Mouse (Mus musculus) liver, embryonic 12.5 days (tissue): ENCODE measurements around the gene Tspan31. TPM values are rescaled to one million over a fixed set of nuclear protein-coding genes. Genes with fewer than 3 reads are reported as not detected.

Experiments used
- ATAC-seq: fragments of 200-750 bp; cut with Nextera tagmentation; 2 replicates; pipeline ENCODE4 v1.8.0; 2017; ENCODE audit warnings: moderate number of reproducible peaks, mild to moderate bottlenecking, moderate library complexity
- H3K27ac ChIP-seq: fragments of 300-500 bp; sonication (generic); 2 replicates; pipeline ENCODE4 v1.5.1; 2016; ENCODE audit warnings: mild to moderate bottlenecking
- H3K27me3 ChIP-seq: fragments of 300-500 bp; sonication (generic); replicated peaks from 2 replicates; pipeline ENCODE4 v1.6.1; 2016; ENCODE audit warnings: mild to moderate bottlenecking, moderate library complexity
- H3K36me3 ChIP-seq: fragments of 300-500 bp; sonication (generic); 2 replicates; pipeline ENCODE4 v1.6.1; 2016; ENCODE audit warnings: mild to moderate bottlenecking, moderate library complexity
- H3K4me1 ChIP-seq: fragments of 300-500 bp; sonication (generic); 2 replicates; pipeline ENCODE4 v1.6.1; 2016
- H3K4me2 ChIP-seq: fragments of 300-500 bp; sonication (generic); 2 replicates; pipeline ENCODE4 v1.6.1; 2016; ENCODE audit warnings: mild to moderate bottlenecking, moderate library complexity
- H3K4me3 ChIP-seq: fragments of 300-500 bp; sonication (generic); 2 replicates; pipeline ENCODE4 v1.5.1; 2016; ENCODE audit warnings: mild to moderate bottlenecking, moderate library complexity
- H3K9ac ChIP-seq: fragments of 300-500 bp; sonication (generic); 2 replicates; pipeline ENCODE4 v1.6.1; 2016; ENCODE audit warnings: mild to moderate bottlenecking, moderate library complexity
- H3K9me3 ChIP-seq: fragments of 300-500 bp; sonication (generic); replicated peaks from 2 replicates; pipeline ENCODE4 v1.6.1; 2016; ENCODE audit warnings: mild to moderate bottlenecking, moderate library complexity
- WGBS: fragments of 180-500 bp; shearing (Covaris S2); methylation state at CpG from one replicate; pipeline ENCODE4 v1.1.7; 2016; ENCODE audit not compliant: insufficient replicate concordance; 5-methylcytosine and 5-hydroxymethylcytosine counted together
- polyA plus RNA-seq: library from polyadenylated mRNA; unstranded; fragments of >200 nt; fragmentation: Nextera tagmentation; extraction: Ambion mirVana; gene quantifications from 2 replicates; pipeline ENCODE4 v1.2.1, GENCODE M21; 2016

Tspan31 gene
- polyA plus RNA-seq, 1 experiment from 2014 or later: 81.9 TPM

DNA sequence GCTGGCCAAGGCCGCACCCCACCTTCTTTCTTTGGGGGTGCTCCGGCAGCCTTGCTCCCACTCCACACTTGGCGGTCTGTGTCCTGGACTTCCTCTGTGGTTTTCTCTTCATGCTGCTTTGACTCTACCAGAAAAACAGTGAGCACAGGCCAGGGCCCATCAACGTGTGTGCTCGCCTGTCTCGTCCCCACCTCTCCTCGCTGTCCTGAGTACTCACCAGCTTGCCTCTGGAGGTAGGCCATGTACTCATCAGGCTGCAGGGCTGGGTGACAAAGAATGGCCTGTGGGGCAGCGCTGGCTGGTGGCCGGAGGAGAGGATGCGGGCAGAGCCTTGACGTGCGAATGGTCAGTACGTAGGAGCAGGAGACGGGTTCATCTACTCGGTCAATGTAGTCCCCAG is 29.8 kb upstream of the Tspan31 start:
- H3K4me1 ChIP-seq: peaks cover 44% of the 10 kb centered on the region
- no peak overlapping the region for H3K4me3 ChIP-seq
- H3K9ac ChIP-seq: no peak overlapping the region
- H3K27ac ChIP-seq: 0 out of 2 replicates have a peak overlapping the region, but pooled peaks have one; percentile 62
- peaks cover 58% of the 10 kb centered on the region for H3K36me3 ChIP-seq
- 76% methylated on average over 15 of the region's 15 CpGs for WGBS
- no peak for ATAC-seq
- no peaks in the 10 kb centered on the region for H3K9me3 ChIP-seq
- no peaks in the 10 kb centered on the region for H3K27me3 ChIP-seq
- H3K4me2 ChIP-seq: peak overlapping the region; percentile 35

DNA sequence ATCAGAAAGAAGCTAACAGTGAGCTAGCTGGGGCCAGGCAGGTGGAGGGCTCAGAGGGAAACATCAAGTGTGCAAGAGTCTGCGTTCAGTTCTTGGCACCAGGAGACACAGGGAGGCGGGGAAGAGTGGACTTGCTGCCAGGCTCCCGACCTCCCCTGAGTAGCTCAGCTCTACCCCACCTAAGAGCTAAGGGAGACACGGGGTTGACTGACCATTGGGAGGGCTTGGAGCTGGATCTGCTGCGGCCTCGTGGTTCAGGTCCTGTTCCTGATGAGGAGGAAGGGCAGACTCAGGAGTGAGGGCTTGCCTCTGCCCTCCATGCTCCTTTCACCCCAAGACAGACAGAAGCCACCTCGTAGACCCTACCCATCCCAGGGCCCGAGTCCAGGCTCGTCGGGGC is 29.1 kb upstream of the Tspan31 start:
- Histone ChIP-seq H3K4me2 (no peak overlapping the region), H3K27ac (no peak overlapping the region), H3K4me3 (no peak overlapping the region), H3K9me3 (no peaks in the 10 kb centered on the region), H3K4me1 (peaks cover 41% of the 10 kb centered on the region), H3K9ac (no peak overlapping the region), H3K36me3 (peaks cover 57% of the 10 kb centered on the region), H3K27me3 (no peaks in the 10 kb centered on the region)
- 77% methylated on average over 10 of the region's 10 CpGs for WGBS
- ATAC-seq: no peak

DNA sequence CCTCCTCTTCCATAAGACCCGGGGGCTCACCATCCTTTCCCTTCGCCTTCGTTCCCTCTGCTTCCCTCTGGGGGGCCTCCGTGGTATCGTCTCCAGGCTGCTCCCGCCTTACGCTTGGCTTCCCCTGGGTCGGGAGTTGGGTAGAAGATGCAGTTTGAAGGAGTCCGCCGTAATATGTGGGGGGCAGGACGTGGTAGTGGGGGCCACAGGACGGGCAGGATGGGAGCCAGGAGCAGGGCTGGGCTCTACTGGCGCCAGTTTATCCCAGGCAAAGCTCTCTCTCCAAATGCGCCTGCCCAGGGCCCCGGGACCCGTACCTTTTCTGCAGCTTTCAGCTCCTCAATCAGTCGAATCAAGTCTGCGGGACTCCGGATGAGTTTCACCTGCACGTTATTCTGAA is 28.4 kb upstream of the Tspan31 start:
- WGBS: 78% methylated on average over 20 of the region's 20 CpGs
- H3K9ac ChIP-seq: no peak overlapping the region
- peaks cover 57% of the 10 kb centered on the region for H3K36me3 ChIP-seq

DNA sequence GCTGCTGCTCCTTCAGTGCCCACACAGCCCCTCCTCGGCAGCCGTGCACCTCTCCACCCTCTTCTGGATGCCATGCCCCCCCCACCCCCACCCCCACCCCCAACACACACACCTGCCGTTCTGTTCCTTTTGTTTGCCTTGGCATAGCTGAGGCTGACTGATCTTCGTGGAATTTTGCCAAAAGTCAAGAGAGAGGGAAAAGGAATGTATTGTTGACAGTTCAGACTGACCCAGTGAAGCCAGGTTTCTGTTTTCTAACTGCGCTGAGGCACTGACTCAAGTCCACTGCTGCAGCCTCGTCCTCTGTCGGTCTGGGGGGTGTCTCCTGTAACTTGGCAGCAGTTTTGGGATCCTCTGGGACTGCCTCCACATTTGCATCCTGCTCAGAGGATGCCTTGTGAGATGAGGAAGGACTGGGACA is 24.3 kb upstream of the Tspan31 start:
- Histone ChIP-seq H3K4me1 (peaks cover 29% of the 10 kb centered on the region), H3K9ac (no peak overlapping the region), H3K27me3 (peaks cover 34% of the 10 kb centered on the region), H3K4me3 (no peak overlapping the region), H3K4me2 (no peak overlapping the region), H3K9me3 (no peaks in the 10 kb centered on the region), H3K36me3 (peaks cover 44% of the 10 kb centered on the region), H3K27ac (no peak overlapping the region)
- WGBS: 56% methylated on average over 7 of the region's 7 CpGs
- ATAC-seq: no peak

More for the DNA sequence above, 28.4 kb upstream of the Tspan31 start:
- Histone ChIP-seq H3K27me3 (no peaks in the 10 kb centered on the region), H3K27ac (no peak overlapping the region), H3K4me3 (no peak overlapping the region), H3K4me2 (no peak overlapping the region), H3K9me3 (no peaks in the 10 kb centered on the region), H3K4me1 (peaks cover 35% of the 10 kb centered on the region)
- ATAC-seq: no peak

DNA sequence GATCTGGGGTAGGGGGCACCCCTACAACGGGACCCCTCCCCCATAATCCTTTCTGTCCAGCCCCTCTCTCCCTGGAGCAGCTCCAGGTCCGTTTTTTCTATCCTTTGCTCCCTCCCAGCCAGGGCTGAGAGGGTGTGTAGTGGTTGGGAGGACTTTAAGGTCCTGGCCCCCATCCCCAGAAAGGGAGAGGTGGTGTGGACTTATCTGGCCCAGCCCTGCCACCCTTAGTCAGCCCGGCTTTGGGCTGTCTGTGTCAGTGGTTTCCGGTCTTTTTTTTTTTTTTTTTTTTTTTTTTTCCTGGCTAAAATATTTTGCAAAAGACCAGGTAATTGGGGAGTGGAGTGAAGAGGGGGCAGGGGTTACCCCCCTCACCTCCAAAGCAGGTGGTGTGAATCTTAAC is 22.7 kb upstream of the Tspan31 start:
- H3K36me3 ChIP-seq: peaks cover 28% of the 10 kb centered on the region
- H3K27ac ChIP-seq: no peak overlapping the region
- H3K4me2 ChIP-seq: no peak overlapping the region
- H3K9ac ChIP-seq: no peak overlapping the region
- no peak for ATAC-seq
- peaks cover 44% of the 10 kb centered on the region for H3K27me3 ChIP-seq
- H3K4me3 ChIP-seq: no peak overlapping the region
- no peaks in the 10 kb centered on the region for H3K9me3 ChIP-seq
- peaks cover 23% of the 10 kb centered on the region for H3K4me1 ChIP-seq
- WGBS: 31% methylated on average over 4 of the region's 4 CpGs

DNA sequence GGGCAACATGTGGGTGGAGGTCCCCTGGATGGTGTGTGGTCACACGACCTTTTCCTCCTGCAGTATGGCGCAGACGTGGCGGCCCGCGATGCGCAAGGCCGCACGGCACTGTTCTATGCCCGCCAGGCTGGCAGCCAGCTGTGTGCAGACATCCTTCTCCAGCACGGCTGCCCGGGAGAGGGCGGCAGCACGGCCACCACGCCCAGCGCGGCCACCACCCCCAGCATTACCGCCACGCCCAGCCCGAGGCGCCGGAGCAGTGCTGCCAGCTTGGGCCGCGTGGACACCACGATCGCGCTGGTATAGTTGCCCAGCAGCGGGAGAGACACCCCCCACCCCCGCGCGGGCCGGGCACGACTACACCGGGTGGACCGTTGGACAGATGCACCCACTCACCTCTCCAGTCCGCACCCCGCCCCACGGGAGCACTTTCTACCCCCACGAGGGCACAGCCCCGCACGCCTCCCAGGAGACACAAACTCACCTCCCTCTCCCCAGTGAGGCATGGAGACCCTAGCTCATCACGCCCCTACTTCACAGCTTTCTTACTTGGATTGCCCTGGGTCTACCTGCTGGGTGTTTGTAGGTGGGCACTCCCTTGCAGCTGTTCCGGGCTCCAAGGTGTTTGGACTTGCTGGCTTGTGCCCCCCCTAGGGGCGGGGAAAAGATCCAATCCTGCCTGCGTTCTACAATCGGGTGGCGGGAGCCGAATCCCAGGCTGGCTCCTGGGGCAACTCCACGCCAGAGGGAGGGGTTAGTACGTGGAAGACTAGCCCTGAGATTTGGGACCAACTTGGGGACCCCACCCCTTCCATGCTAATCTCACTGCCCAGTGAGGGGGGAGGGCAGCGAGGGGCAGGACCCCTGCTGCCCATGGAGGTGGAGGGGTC is 21.7 kb upstream of the Tspan31 start:
- Histone ChIP-seq H3K27ac (no peak overlapping the region), H3K9me3 (no peaks in the 10 kb centered on the region), H3K4me1 (peaks cover 23% of the 10 kb centered on the region), H3K36me3 (peaks cover 18% of the 10 kb centered on the region), H3K4me3 (peak overlapping the region; percentile 16; the same call in 1 of the 2 replicates), H3K27me3 (peaks cover 44% of the 10 kb centered on the region), H3K4me2 (peak overlapping the region; percentile 51), H3K9ac (no peak overlapping the region)
- peak; percentile 56 for ATAC-seq
- WGBS: 31% methylated on average over 50 of the region's 51 CpGs

DNA sequence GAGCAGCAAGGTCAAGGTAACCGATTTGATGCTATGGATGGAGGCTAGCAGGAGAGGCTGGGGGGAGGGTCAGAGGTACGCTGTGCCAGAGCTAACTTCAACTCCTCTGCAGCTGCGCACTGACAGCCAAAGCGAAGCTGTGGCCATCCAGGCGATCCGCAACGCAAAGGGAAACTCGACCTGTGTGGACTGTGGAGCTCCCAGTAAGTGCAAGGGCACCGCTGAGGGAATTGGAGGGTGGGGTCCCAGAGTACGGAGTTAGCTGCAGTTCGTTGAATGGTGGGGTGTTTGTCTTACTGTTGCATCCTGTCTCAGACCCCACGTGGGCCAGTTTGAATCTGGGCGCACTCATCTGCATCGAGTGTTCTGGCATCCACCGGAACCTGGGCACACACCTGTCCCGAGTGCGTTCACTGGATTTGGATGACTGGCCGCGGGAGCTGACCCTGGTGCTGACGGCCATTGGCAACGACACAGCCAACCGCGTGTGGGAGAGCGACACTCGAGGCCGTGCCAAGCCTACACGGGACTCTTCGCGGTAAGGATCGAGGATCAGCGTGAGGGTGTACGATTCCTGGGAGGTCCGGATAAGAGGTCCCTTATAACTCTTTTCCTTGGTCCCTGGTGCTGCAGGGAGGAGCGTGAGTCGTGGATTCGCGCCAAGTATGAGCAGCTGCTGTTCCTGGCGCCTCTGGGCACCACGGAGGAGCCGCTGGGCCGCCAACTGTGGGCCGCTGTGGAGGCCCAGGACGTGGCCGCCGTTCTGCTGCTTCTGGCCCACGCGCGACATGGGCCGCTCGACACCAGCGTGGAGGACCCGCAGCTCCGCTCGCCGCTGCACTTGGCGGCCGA is 20.7 kb upstream of the Tspan31 start:
- H3K27ac ChIP-seq: no peak overlapping the region
- H3K9ac ChIP-seq: no peak overlapping the region
- H3K36me3 ChIP-seq: peaks cover 8% of the 10 kb centered on the region
- H3K4me3 ChIP-seq: 0 out of 2 replicates have a peak overlapping the region, but pooled peaks have one; percentile 16
- H3K27me3 ChIP-seq: peaks cover 44% of the 10 kb centered on the region
- no peak for ATAC-seq
- H3K4me1 ChIP-seq: peaks cover 23% of the 10 kb centered on the region
- WGBS: 40% methylated on average over 57 of the region's 57 CpGs
- H3K4me2 ChIP-seq: peak overlapping the region; percentile 51
- H3K9me3 ChIP-seq: no peaks in the 10 kb centered on the region

DNA sequence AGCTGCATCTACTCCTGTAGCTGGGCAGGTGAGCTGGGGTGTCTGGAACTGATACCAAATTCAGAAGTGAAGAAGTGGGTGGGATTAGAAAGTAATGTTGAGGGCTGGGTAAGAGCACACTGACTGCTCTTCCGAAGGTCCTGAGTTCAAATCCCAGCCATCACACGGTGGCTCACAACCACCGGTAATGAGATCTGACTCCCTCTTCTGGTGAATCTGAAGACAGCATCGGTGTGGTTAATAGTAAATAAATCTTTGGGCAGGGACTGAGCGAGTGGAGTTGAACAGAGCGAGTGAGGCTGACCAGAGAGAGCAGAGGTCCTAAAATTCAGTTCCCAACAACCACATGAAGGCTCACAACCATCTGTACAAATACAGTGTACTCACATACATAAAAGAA is 15.6 kb upstream of the Tspan31 start:
- H3K4me3 ChIP-seq: no peak overlapping the region
- H3K27me3 ChIP-seq: peaks cover 56% of the 10 kb centered on the region
- peaks cover 21% of the 10 kb centered on the region for H3K4me1 ChIP-seq
- 67% methylated on average over 6 of the region's 6 CpGs for WGBS
- no peak overlapping the region for H3K27ac ChIP-seq
- no peaks in the 10 kb centered on the region for H3K36me3 ChIP-seq
- H3K9me3 ChIP-seq: no peaks in the 10 kb centered on the region
- no peak overlapping the region for H3K9ac ChIP-seq
- no peak overlapping the region for H3K4me2 ChIP-seq
- ATAC-seq: no peak

DNA sequence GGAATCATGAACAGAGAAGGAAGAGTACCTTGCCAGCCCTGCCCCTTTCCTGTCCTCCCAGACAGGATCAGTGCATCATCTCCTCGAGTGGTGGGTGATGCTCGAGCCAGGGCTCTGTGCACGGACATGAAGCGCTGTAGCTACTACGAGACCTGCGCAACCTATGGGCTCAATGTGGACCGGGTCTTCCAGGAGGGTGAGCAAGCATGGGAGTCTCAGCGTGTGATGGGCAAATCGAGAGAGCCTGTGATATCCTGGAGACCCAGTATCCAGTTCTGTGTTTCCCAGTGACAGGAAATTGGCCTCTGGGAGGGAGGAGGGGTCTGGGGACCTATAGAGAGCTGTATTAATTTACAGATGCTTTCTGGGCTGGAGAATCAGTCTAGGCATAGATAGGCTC is 15.0 kb upstream of the Tspan31 start:
- whole genome bisulfite sequencing: 73% methylated on average over 9 of the region's 9 CpGs
- no peaks in the 10 kb centered on the region for H3K36me3 ChIP-seq
- no peak overlapping the region for H3K4me3 ChIP-seq
- H3K4me1 ChIP-seq: peaks cover 25% of the 10 kb centered on the region
- no peak overlapping the region for H3K9ac ChIP-seq
- H3K27me3 ChIP-seq: peaks cover 56% of the 10 kb centered on the region
- H3K4me2 ChIP-seq: no peak overlapping the region
- no peak overlapping the region for H3K27ac ChIP-seq
- ATAC-seq: no peak
- H3K9me3 ChIP-seq: no peaks in the 10 kb centered on the region

DNA sequence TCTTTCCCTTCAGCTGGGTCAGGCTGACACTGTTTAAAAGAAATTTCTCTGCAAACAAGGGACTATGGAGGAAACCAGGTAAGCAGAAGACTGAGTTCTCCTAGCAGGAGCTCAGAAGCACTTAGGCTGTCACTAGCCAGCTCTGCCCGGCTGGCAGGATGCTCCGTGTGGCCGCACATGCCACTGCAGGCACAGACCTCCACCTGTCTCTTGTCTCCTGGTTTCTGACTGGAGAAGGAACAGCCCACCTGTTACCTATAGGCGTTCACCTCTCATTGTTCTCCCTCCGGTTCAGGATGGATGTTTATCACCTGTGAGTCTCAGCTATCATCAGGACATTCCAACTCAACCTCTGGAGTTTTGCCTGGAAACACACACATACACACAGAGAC is 13.8 kb upstream of the Tspan31 start:
- Histone ChIP-seq H3K9ac (no peak overlapping the region), H3K4me2 (no peak overlapping the region), H3K27me3 (peaks cover 56% of the 10 kb centered on the region), H3K27ac (no peak overlapping the region), H3K4me1 (peaks cover 36% of the 10 kb centered on the region), H3K9me3 (no peaks in the 10 kb centered on the region), H3K36me3 (no peaks in the 10 kb centered on the region), H3K4me3 (no peak overlapping the region)
- WGBS: 64% methylated on average over 5 of the region's 5 CpGs
- no peak for ATAC-seq

DNA sequence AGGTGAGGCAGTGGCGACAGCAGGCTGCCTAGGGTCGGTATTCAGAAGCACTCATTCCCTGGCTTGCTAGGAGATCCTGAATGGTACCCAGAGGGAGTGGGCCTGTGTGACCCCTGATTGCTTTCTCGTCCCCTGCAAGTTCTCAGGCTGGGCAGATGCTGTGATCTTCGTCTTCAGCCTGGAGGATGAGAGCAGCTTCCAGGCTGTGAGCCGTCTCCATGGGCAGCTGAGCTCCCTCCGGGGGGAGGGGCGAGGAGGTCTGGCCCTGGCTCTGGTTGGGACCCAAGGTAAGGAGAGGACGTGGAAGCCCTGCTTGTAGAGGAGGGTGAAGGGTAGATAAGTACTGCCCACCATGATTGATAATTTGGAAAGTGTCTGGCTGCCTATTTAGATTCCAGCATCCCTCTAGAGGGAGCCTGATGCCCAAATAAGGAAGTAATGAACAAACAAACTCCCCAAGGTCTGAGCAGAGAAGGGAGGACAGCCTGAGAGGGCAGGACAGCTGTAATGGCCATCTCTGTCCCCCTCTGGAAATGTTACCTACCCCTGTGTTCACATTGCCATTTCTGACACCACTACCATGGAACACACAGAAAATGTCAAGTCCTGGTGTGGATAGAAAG is 13.3 kb upstream of the Tspan31 start:
- Histone ChIP-seq H3K36me3 (no peaks in the 10 kb centered on the region), H3K27me3 (peaks cover 60% of the 10 kb centered on the region)

More for the DNA sequence above, 13.3 kb upstream of the Tspan31 start:
- H3K9me3 ChIP-seq: no peaks in the 10 kb centered on the region
- no peak for ATAC-seq
- 57% methylated on average over 8 of the region's 8 CpGs for WGBS
- H3K4me3 ChIP-seq: no peak overlapping the region
- H3K27ac ChIP-seq: no peak overlapping the region
- no peak overlapping the region for H3K9ac ChIP-seq
- peaks cover 41% of the 10 kb centered on the region for H3K4me1 ChIP-seq
- no peak overlapping the region for H3K4me2 ChIP-seq
